Mouse (Mus musculus) CH12.LX (cell line): Measurements from ENCODE around the gene Daam1.

Source experiments
- CTCF ChIP-seq, 2 experiments: IDR thresholded peaks in 1 of 2; conservative IDR thresholded peaks in 1 of 2; 2 replicates each; pipeline ENCODE4 v1.5.1; 2011 to 2012; ENCODE audit warnings: low read depth in 2 of 2, low read length in 2 of 2, improper control_type of control experiment in 1 of 2, inconsistent platforms in 1 of 2, mild to moderate bottlenecking in 1 of 2, moderate library complexity in 1 of 2
- MAFK ChIP-seq: IDR thresholded peaks from 2 replicates; pipeline ENCODE4 v1.6.1; 2011; ENCODE audit warnings: low read length, improper control_type of control experiment; ENCODE audit not compliant: insufficient replicate concordance
- MXI1 ChIP-seq: IDR thresholded peaks from 2 replicates; pipeline ENCODE4 v1.6.1; 2011; ENCODE audit warnings: mild to moderate bottlenecking, low read depth, low read length, improper control_type of control experiment
- POLR2A ChIP-seq: IDR thresholded peaks from 2 replicates; pipeline ENCODE4 v1.6.1; 2011; ENCODE audit warnings: low read depth, mild to moderate bottlenecking, improper control_type of control experiment, low read length
- SMC3 ChIP-seq: IDR thresholded peaks from 2 replicates; pipeline ENCODE4 v1.6.1; 2011; ENCODE audit warnings: low read depth, low read length, improper control_type of control experiment
- TCF12 ChIP-seq: IDR thresholded peaks from 2 replicates; pipeline ENCODE4 v1.6.1; 2014; ENCODE audit warnings: low read depth, mild to moderate bottlenecking, inconsistent platforms, low read length, improper control_type of control experiment
- USF1 ChIP-seq: IDR thresholded peaks from 2 replicates; pipeline ENCODE4 v1.6.1; 2014; ENCODE audit warnings: low read depth, mild to moderate bottlenecking, inconsistent platforms, low read length, improper control_type of control experiment
- USF2 ChIP-seq: conservative IDR thresholded peaks from 2 replicates; pipeline ENCODE4 v1.6.1; 2011; ENCODE audit warnings: low read depth, low read length, improper control_type of control experiment

DNA sequence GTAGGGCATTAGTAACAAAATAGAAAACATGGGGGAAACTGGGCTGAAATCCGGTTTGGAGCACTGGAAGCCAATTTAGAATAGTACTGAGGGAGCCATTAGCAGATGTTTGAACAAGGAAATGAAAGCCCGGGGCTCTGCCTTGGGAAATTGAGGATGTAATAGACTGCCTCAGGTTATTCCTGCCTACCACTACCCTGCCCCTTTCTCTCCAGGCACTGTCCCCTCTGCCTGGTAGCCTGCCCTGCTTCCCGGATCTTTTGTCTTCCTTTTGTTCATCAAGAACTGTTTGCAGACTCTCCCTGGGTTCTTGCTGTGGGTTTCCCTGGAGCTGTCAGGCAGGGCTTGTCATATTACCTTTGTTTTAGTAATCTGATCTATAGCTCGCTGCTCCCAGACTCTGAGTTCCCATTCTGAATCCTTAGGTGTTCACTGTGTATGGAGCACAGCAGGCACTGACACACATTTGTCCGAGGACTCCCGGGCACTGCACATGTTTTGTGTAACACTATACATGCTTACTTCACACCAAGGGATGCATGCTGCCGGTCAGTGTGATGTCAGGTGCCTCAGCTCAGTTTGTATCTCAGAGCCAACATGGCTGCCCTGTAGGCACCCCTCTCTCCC lies 61.0 kb downstream of the Daam1 start:
- TF ChIP-seq MXI1, result no peak
- TF ChIP-seq POLR2A, result no peak
- no peak for TF ChIP-seq USF2
- TF ChIP-seq CTCF (conservative IDR thresholded peaks at IDR 0.05 in 1 of 2, IDR thresholded peaks at IDR 0.05 in 1 of 2; ENCODE audit: low read depth in 2 of 2, low read length in 2 of 2), result no peak
- TF ChIP-seq TCF12, result no peak
- no peak for TF ChIP-seq USF1
- no peak for TF ChIP-seq SMC3
- TF ChIP-seq MAFK, result no peak
